Mouse (Mus musculus): ENCODE results near the gene Ltb. TPM values are rescaled to one million over a fixed set of nuclear protein-coding genes. Genes with fewer than 3 reads are reported as not detected.

Ltb gene
- polyA plus RNA-seq, 1 experiment from 2014 or later = 1.0 TPM

DNA sequence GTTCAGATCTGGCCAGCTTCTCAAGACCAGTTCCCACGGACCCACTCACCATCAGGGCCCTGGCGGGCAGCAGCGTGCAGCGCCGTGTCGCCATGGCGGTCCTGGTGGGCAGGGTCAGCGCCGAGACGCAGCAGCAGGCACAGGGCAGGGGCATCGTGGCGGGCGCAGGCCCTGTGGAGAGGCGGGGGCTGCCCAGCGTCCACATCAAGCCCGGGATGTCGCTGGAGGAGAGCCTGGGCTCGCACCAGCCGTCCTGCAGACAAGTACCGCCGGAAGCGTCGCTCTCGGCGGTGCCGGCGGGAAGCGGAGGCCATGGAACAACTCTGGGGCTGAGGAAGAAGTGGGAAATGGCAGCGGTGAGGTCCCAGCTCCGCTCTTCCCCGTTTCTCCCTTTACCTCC, 40.7 kb downstream of the Ltb start:
- DNase-seq (ENCODE audit: low spot score) (peak; percentile 65), ATAC-seq (replicated peaks; ENCODE audit: low FRiP score, low read depth) (peak; percentile 8; the same call in 1 of the 2 replicates)
- no peaks in the 10 kb centered on the region for H3K27me3 ChIP-seq (ENCODE audit: insufficient read depth, low read length)
- H3K9me3 ChIP-seq (replicated peaks; ENCODE audit: low read length) = no peaks in the 10 kb centered on the region
- peak overlapping the region; percentile 94 for H3K27ac ChIP-seq
- H3K9ac ChIP-seq (ENCODE audit: low read depth, low read length) = peak overlapping the region; percentile 85
- 9% methylated on average over 31 of the region's 31 CpGs for WGBS
- no peak for TF ChIP-seq CTCF (IDR thresholded peaks at IDR 0.05; ENCODE audit: low read depth)
- H3K4me2 ChIP-seq (ENCODE audit: low read length) = peak overlapping the region; percentile 78
- peak overlapping the region; percentile 56 for H3K4me3 ChIP-seq (replicated peaks; ENCODE audit: low read depth, low read length)
- peaks cover 7% of the 10 kb centered on the region; the same call in 1 of the 2 replicates for H3K36me3 ChIP-seq (ENCODE audit: insufficient read depth, low read length)
- H3K4me1 ChIP-seq (replicated peaks; ENCODE audit: insufficient read depth, low read length) = peaks cover 20% of the 10 kb centered on the region

DNA sequence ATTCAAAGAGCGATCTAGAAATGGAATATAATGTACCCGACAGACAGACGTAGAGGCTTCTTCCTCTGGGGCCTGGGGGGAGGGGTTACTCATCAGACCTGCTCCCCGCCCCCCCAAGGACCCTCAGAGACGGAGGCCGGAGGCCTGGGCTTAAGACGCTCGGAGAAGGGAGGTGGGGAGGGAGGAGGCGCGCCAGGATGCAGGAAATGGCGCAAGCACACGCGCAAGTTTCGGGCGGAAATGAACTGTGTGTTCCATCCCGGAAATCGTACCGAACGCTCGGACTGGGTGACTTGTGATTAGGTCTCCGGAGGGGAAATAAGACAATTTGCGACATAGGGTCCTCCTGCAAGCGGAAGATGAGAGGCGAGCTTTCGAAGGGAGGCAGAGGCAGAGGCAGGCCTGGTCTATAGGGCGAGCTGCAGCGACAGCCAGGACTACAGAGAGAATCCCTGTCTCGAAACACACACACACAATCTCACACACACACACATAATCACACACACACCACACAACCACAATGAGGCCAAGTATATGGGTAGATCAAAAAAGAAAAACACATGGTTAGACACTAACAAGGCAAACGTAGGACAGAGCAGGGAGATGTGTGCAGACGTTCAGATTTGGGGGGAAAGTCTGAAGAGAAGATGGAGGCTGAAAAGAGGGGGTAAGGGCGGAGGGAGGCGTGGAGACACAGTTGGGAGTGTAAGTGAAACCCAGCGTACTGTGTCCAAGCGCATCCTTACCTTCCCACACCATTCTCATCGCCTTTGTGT, 41.6 kb downstream of the Ltb start, which contains the start of gene Nfkbil1:
Gene Nfkbil1 (minus strand): TSS at position 179 of the 776 bp plus-strand sequence.
- WGBS = under 1% methylated on average over 35 of the region's 35 CpGs
- H3K9me3 ChIP-seq (replicated peaks; ENCODE audit: low read length) = no peaks in the 10 kb centered on the region
- H3K36me3 ChIP-seq (ENCODE audit: insufficient read depth, low read length) = peaks cover 5% of the 10 kb centered on the region; the same call in 1 of the 2 replicates
- peak within 1 kb of the TSS; percentile 85 for H3K9ac ChIP-seq (ENCODE audit: low read depth, low read length)
- peak within 1 kb of the TSS; percentile 94 for H3K27ac ChIP-seq
- peaks cover 27% of the 10 kb centered on the region for H3K4me1 ChIP-seq (replicated peaks; ENCODE audit: insufficient read depth, low read length)
- H3K4me3 ChIP-seq (replicated peaks; ENCODE audit: low read depth, low read length) = peak within 1 kb of the TSS; percentile 56
- DNase-seq (ENCODE audit: low spot score) (peak; percentile 99), ATAC-seq (replicated peaks; ENCODE audit: low FRiP score, low read depth) (peak; percentile 77)
- no peak for TF ChIP-seq CTCF (IDR thresholded peaks at IDR 0.05; ENCODE audit: low read depth)
- H3K4me2 ChIP-seq (ENCODE audit: low read length) = peak within 1 kb of the TSS; percentile 78
- H3K27me3 ChIP-seq (ENCODE audit: insufficient read depth, low read length) = no peaks in the 10 kb centered on the region

DNA sequence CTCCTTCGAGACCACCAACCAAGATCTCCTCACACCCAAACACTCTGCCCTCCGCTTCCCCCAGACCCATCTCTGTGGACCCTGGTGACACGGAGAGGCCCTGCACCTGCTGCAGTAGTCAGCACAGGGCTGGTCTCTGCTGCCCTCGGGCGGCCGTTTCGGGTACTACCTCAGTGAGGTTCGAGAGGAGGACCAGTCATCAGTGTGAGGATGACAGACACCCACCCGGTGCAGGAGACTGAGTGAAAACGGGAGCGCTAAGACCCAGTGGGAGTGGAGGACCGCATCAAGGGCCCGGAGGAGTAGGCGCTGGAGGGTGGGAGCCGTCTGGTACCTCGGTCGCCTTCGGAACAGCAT, 42.1 kb downstream of the Ltb start:
- Histone ChIP-seq H3K9ac (ENCODE audit: low read depth, low read length) (peak overlapping the region; percentile 56), H3K27ac (peak overlapping the region; percentile 94), H3K4me2 (ENCODE audit: low read length) (peak overlapping the region; percentile 78), H3K4me1 (replicated peaks; ENCODE audit: insufficient read depth, low read length) (peaks cover 29% of the 10 kb centered on the region), H3K9me3 (replicated peaks; ENCODE audit: low read length) (no peaks in the 10 kb centered on the region), H3K4me3 (replicated peaks; ENCODE audit: low read depth, low read length) (peak overlapping the region; percentile 56), H3K27me3 (ENCODE audit: insufficient read depth, low read length) (no peaks in the 10 kb centered on the region), H3K36me3 (ENCODE audit: insufficient read depth, low read length) (no peaks in the 10 kb centered on the region)
- WGBS = 1% methylated on average over 18 of the region's 18 CpGs
- peak; percentile 57 for ATAC-seq (replicated peaks; ENCODE audit: low FRiP score, low read depth)
- DNase-seq (ENCODE audit: low spot score) = peak; percentile 89
- TF ChIP-seq CTCF (IDR thresholded peaks at IDR 0.05; ENCODE audit: low read depth) = peak; percentile 98

DNA sequence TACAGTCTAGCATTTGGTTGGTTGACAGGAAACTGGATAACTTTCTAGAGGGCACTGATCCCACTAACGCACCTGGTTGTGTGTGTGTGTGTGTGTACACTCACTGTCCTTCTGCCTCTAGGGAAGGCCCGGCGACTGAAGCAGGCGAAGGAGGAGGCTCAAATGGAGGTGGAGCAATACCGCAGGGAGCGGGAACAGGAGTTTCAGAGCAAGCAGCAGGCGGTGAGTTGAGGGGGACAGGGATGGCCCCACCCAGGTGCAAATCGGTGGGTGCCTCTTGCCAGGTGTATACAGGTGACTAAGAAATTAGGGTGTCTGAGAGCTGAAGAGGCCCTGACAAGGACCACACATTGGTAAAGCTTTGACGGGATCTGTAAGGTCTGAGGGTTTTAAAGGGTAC, 42.8 kb downstream of the Ltb start:
- ATAC-seq (replicated peaks; ENCODE audit: low FRiP score, low read depth) (no peak), DNase-seq (ENCODE audit: low spot score) (no peak)
- no peak overlapping the region for H3K4me3 ChIP-seq (replicated peaks; ENCODE audit: low read depth, low read length)
- no peaks in the 10 kb centered on the region for H3K27me3 ChIP-seq (ENCODE audit: insufficient read depth, low read length)
- H3K9me3 ChIP-seq (replicated peaks; ENCODE audit: low read length) = no peaks in the 10 kb centered on the region
- whole genome bisulfite sequencing = 76% methylated on average over 9 of the region's 9 CpGs
- H3K9ac ChIP-seq (ENCODE audit: low read depth, low read length) = no peak overlapping the region
- H3K36me3 ChIP-seq (ENCODE audit: insufficient read depth, low read length) = no peaks in the 10 kb centered on the region
- TF ChIP-seq CTCF (IDR thresholded peaks at IDR 0.05; ENCODE audit: low read depth) = no peak
- no peak overlapping the region for H3K27ac ChIP-seq
- H3K4me1 ChIP-seq (replicated peaks; ENCODE audit: insufficient read depth, low read length) = peaks cover 29% of the 10 kb centered on the region
- H3K4me2 ChIP-seq (ENCODE audit: low read length) = no peak overlapping the region

DNA sequence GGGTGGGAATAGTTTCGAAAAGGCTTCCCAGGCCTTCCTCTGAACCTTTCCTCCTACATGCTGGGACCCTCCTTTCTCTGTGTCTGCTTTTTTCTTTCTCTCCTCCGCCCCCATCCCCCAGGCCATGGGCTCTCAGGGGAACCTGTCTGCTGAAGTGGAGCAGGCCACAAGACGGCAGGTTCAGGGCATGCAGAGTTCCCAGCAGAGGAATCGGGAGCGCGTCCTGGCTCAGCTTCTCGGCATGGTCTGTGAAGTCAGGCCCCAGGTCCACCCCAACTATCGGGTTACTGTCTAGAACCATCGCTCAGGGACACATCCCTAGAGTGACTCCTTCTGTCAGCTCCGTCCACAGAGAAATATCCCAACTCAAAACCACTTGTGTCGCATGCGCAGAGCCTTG, 43.3 kb downstream of the Ltb start:
- WGBS = 74% methylated on average over 12 of the region's 12 CpGs
- Histone ChIP-seq H3K4me2 (ENCODE audit: low read length) (no peak overlapping the region), H3K27ac (no peak overlapping the region), H3K4me1 (replicated peaks; ENCODE audit: insufficient read depth, low read length) (peaks cover 25% of the 10 kb centered on the region), H3K36me3 (ENCODE audit: insufficient read depth, low read length) (no peaks in the 10 kb centered on the region), H3K9me3 (replicated peaks; ENCODE audit: low read length) (no peaks in the 10 kb centered on the region), H3K9ac (ENCODE audit: low read depth, low read length) (no peak overlapping the region), H3K4me3 (replicated peaks; ENCODE audit: low read depth, low read length) (no peak overlapping the region), H3K27me3 (ENCODE audit: insufficient read depth, low read length) (no peaks in the 10 kb centered on the region)
- TF ChIP-seq CTCF (IDR thresholded peaks at IDR 0.05; ENCODE audit: low read depth) = no peak
- no peak for ATAC-seq (replicated peaks; ENCODE audit: low FRiP score, low read depth)
- DNase-seq (ENCODE audit: low spot score) = no peak

DNA sequence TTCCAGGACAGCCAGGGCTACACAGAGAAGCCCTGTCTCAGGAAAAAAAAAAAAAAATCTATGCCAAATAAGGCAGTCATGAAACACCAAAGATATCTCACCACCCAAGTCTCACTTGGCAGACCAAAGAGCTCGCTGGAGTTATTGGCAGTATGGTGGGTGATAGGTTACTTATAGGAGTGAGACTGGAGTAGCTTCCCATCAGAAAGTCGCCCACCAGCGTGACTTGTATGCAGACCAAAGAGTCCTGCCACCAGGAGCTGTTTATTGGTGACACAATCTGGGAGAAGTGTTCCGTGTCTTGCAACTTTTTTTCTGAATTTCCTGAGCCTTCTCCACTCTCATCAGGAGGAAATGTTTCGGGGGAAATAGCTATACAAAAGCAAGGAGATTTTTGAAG, 45.5 kb downstream of the Ltb start:
- ATAC-seq (replicated peaks; ENCODE audit: low FRiP score, low read depth) (no peak), DNase-seq (ENCODE audit: low spot score) (no peak)
- Histone ChIP-seq H3K4me3 (replicated peaks; ENCODE audit: low read depth, low read length) (no peak overlapping the region), H3K4me1 (replicated peaks; ENCODE audit: insufficient read depth, low read length) (peaks cover 21% of the 10 kb centered on the region), H3K9me3 (replicated peaks; ENCODE audit: low read length) (no peaks in the 10 kb centered on the region), H3K36me3 (ENCODE audit: insufficient read depth, low read length) (peaks cover 9% of the 10 kb centered on the region), H3K4me2 (ENCODE audit: low read length) (no peak overlapping the region), H3K27me3 (ENCODE audit: insufficient read depth, low read length) (no peaks in the 10 kb centered on the region), H3K27ac (no peak overlapping the region), H3K9ac (ENCODE audit: low read depth, low read length) (no peak overlapping the region)
- WGBS = 73% methylated on average over 5 of the region's 5 CpGs
- TF ChIP-seq CTCF (IDR thresholded peaks at IDR 0.05; ENCODE audit: low read depth) = no peak

Data from kidney, postnatal 0 days (tissue).